Mouse (Mus musculus) lung, postnatal 25 days (tissue): ENCODE measurements around the gene Agap1.

Experiments
- DNase-seq: peaks from one replicate; pipeline ENCODE4 v3.0.0; 2022; ENCODE audit warnings: low spot score

Gene Agap1

GRCm38 (mm10) chr1:89666154-89666553, 211.5 kb downstream of the Agap1 start:
- DNase-seq = no peak

- DNase-seq = no peak
These were observed 212.8 kb downstream of the Agap1 start for GRCm38 (mm10) chr1:89667387-89667786.

- no peak for DNase-seq
These were observed 214.0 kb downstream of the Agap1 start for GRCm38 (mm10) chr1:89668635-89669034.

GRCm38 (mm10) chr1:89671110-89671787, 216.6 kb downstream of the Agap1 start:
- DNase-seq = no peak

- DNase-seq = no peak
These were observed 218.5 kb downstream of the Agap1 start for GRCm38 (mm10) chr1:89673071-89673470.

GRCm38 (mm10) chr1:89673686-89674085, 219.1 kb downstream of the Agap1 start:
- DNase-seq = no peak

- DNase-seq = no peak
These were observed 220.1 kb downstream of the Agap1 start for GRCm38 (mm10) chr1:89674681-89675080.

- no peak for DNase-seq
These were observed 221.8 kb downstream of the Agap1 start for GRCm38 (mm10) chr1:89676411-89676810.

DNA sequence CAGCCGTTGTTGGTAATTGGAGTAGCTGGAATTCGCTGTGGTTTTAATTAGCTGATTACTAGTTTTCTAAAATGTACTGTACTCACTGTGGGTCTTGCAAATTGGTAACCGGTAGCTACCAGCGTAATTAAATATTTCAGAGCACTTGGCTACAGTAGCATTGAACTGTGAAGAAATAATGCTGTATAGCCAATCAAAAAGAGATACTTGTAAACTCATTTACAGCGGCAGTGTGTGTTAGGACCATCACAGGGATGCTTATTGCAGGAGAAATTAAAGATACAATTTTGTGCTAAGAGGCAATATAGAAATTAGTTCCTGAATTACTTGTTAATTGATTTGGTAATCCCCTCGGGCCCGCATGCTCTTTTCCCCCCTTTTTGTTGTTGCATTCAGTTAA, 226.1 kb downstream of the Agap1 start:
- no peak for DNase-seq

- DNase-seq = no peak
These were observed 234.3 kb downstream of the Agap1 start for GRCm38 (mm10) chr1:89688914-89689313.

DNA sequence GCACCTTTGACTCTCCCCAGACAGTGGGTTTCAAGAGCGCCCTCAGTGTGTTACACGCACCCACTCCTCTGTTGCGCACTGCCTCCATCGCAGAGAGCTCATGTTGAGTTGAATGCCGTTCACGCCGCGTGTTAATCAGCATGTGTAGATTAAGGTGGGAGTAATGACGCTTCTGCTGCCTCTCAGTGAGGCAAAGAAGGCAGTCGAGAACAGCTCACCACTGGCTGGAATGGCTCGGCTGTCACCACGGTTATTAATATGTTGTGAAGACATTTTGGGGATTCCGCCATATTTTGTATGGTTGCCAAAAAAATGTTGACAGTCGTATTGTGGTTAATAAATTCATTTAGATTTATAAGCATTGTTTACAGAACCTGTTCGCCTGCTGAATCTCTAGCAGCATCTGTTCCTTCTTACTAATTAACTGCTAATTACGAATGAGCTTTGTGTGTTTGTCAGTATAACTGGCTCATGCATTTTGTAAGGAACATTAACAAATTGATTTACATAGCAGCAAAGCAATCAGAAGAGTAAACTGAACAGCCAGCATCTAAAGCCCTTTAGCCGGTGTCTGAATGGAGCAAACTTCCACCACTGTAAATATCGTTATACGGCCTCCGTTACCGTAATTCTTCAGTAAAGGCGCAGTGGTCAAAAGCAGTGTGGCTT, 235.1 kb downstream of the Agap1 start:
- no peak for DNase-seq

- DNase-seq = no peak
These were observed 236.5 kb downstream of the Agap1 start for GRCm38 (mm10) chr1:89691096-89691495.

DNA sequence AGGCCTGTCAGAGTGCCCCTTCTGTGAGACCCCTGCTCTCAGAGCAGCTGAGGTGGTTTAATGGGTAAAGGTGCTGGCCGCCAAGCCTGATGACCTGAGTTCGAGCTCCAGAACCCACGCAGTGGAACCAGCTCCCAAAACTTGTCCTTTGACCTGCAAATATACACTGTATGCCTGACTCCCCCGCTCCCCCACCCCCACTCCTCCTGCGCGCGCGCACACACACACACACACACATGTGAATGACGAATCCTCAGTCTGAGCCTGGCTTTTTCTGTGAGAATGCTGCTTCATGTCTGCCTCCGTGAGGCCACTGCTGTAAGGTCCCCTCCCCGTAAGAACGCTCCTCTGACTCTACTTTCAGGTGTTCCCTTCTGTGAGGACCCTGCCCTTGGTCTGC, 237.8 kb downstream of the Agap1 start:
- DNase-seq = no peak

DNA sequence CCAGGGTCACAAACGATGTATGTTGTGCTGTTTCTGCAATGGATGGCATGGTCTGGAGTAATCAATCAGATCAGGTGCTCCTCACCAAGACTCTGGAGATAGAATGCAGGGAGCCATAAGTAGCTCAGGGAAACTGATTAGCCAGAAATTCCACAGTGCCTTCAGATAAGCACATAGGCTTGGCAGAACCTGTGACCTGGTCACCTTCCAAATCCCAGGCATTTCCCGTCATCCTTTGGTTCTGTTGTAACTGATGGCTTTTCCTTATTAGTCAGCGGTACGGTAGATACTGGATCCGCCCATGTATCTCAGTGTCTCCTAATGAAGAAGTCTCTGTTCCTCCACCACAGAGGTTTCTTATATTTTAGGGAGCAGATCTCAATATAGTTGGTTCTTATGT, 240.3 kb downstream of the Agap1 start:
- DNase-seq = no peak

- no peak for DNase-seq
These were observed 242.6 kb downstream of the Agap1 start for GRCm38 (mm10) chr1:89697241-89697640.

GRCm38 (mm10) chr1:89700166-89700565, 245.6 kb downstream of the Agap1 start:
- DNase-seq = no peak

GRCm38 (mm10) chr1:89701162-89701730, 246.6 kb downstream of the Agap1 start:
- no peak for DNase-seq

GRCm38 (mm10) chr1:89703294-89703693, 248.7 kb downstream of the Agap1 start:
- DNase-seq = no peak

- DNase-seq = no peak
These were observed 251.1 kb downstream of the Agap1 start for GRCm38 (mm10) chr1:89705670-89706069.

GRCm38 (mm10) chr1:89706862-89707261, 252.3 kb downstream of the Agap1 start:
- DNase-seq = no peak

DNA sequence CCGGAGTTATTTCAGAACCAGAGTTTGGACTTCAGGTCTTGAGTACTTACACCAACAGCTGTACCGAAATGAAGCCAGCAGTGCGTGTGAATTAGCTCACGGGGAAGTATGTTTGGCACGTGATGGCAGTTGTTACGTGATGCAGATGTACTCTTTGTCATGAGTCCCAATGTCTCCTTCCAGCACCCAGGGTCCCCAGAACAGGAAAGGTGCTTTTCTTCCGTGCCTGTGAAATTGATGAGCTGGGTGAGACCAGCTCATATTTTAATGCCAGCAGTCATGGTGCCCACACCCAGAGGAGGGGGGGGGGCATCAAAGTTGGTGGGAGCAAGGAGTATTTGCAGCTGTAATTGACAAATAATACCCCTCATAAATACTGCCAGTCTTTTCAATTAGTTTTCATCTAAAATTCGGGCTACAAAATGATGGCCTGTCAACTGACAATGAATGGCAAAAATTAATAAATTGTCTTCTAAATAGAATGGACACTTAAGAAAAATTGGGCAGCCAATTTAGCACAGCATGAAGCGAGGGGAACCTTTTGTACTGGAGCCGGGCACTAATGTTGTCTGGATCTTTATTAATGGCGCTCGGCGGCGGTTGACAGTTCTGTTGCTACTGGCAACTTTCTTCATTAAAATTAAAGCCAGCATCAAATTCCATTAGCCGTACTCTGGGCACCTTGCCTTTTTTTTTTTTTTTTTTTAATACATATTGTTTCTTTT, 253.3 kb downstream of the Agap1 start:
- DNase-seq = no peak

DNA sequence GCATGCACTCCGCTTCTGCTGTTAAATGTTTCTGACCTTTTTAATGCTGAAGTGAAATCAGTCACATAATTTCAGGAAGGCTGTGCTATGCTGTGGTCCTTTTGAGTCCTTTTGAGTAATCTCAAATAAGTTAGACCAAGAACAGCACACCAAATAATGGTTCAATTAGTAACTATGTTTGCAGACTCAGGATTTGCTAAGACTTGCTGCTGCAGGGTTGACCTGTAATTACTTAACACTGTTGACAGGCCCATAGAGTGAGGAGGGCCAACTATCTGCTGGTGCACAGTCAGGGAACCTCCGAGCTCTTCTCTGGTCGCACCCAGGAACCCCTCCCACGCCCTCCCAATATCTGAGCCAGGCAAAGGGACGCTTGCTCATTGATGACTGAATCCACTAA, 255.2 kb downstream of the Agap1 start:
- DNase-seq = no peak

DNA sequence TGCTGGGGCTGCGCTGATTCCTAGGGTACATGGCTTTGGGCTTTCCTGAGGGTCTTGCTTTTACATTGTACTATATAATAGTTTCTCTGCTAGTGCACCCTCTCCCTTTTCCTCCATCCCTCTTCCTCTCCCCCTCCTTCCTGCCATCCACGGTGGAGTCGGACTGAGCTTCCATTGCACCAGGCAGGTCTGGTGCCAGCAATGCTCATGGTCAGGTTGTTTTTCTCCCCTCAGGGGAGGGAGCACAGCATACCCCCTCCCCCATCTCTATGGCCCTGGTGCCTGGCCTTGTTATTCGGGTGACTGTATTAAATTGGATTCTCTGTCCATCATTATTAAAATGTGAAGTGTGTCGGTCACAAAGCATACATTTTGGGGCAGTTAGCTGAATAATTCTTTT, 259.1 kb downstream of the Agap1 start:
- no peak for DNase-seq
